Mouse (Mus musculus): ENCODE results near the gene Per3.

Per3 gene

GRCm38 (mm10) chr4:151044037-151044943 lies at the start of gene Per3:
TSS of gene Per3 (minus strand) at chr4:151044665.
- peak; percentile 98 for DNase-seq (ENCODE audit: low spot score in 2 of 2)

GRCm38 (mm10) chr4:151089270-151089669 lies 44.8 kb upstream of the Per3 start, which contains the start of gene Gm13090:
TSS of gene Gm13090 (plus strand) at chr4:151089570.
- no peak for DNase-seq (ENCODE audit: low spot score in 2 of 2)

GRCm38 (mm10) chr4:151088819-151089218 lies 44.4 kb upstream of the Per3 start:
- DNase-seq (ENCODE audit: low spot score in 2 of 2), result peak in 1 of 2 experiments; percentile 60

- DNase-seq (ENCODE audit: low spot score in 2 of 2), result no peak
Observed at GRCm38 (mm10) chr4:151087358-151087757, 42.9 kb upstream of the Per3 start.

GRCm38 (mm10) chr4:151083027-151083426 lies 38.6 kb upstream of the Per3 start:
- no peak for DNase-seq (ENCODE audit: low spot score in 2 of 2)

- DNase-seq (ENCODE audit: low spot score in 2 of 2), result no peak
Observed at GRCm38 (mm10) chr4:151081977-151082376, 37.5 kb upstream of the Per3 start.

GRCm38 (mm10) chr4:151081355-151081754 lies 36.9 kb upstream of the Per3 start:
- DNase-seq (ENCODE audit: low spot score in 2 of 2), result no peak

- DNase-seq (ENCODE audit: low spot score in 2 of 2), result no peak
Observed at GRCm38 (mm10) chr4:151074817-151075216, 30.4 kb upstream of the Per3 start.

GRCm38 (mm10) chr4:151073108-151073744 lies 28.8 kb upstream of the Per3 start:
- peak; percentile 80 to 86 for DNase-seq (ENCODE audit: low spot score in 2 of 2)

GRCm38 (mm10) chr4:151070962-151071361 lies 26.5 kb upstream of the Per3 start:
- no peak for DNase-seq (ENCODE audit: low spot score in 2 of 2)

- no peak for DNase-seq (ENCODE audit: low spot score in 2 of 2)
Observed at GRCm38 (mm10) chr4:151068751-151069150, 24.3 kb upstream of the Per3 start.

GRCm38 (mm10) chr4:151059566-151059965 lies 15.1 kb upstream of the Per3 start:
- no peak for DNase-seq (ENCODE audit: low spot score in 2 of 2)

- DNase-seq (ENCODE audit: low spot score in 2 of 2), result no peak
Observed at GRCm38 (mm10) chr4:151058634-151059033, 14.2 kb upstream of the Per3 start.

GRCm38 (mm10) chr4:151057347-151058321 lies 13.2 kb upstream of the Per3 start, which contains the start of gene Vamp3:
TSS of gene Vamp3 (minus strand) at chr4:151057963.
- peak; percentile 99 for DNase-seq (ENCODE audit: low spot score in 2 of 2)

- DNase-seq (ENCODE audit: low spot score in 2 of 2), result no peak
Observed at GRCm38 (mm10) chr4:151051162-151051561, 6.7 kb upstream of the Per3 start.

GRCm38 (mm10) chr4:151046524-151046923 lies 2.1 kb upstream of the Per3 start:
- no peak for DNase-seq (ENCODE audit: low spot score in 2 of 2)

GRCm38 (mm10) chr4:151044944-151045570 lies 592 bp upstream of the Per3 start:
- no peak for DNase-seq (ENCODE audit: low spot score in 2 of 2)

GRCm38 (mm10) chr4:151043281-151043680 lies 1.2 kb downstream of the Per3 start:
- DNase-seq (ENCODE audit: low spot score in 2 of 2), result no peak

- DNase-seq (ENCODE audit: low spot score in 2 of 2), result peak; percentile 47 to 71
Observed at GRCm38 (mm10) chr4:151041506-151041905, 3.0 kb downstream of the Per3 start.

- no peak for DNase-seq (ENCODE audit: low spot score in 2 of 2)
Observed at GRCm38 (mm10) chr4:151037800-151038199, 6.7 kb downstream of the Per3 start.

GRCm38 (mm10) chr4:151036521-151036920 lies 7.9 kb downstream of the Per3 start:
- no peak for DNase-seq (ENCODE audit: low spot score in 2 of 2)

All from right cerebral cortex, postnatal 10 days (tissue).